Mouse (Mus musculus) midbrain, embryonic 10.5 days (tissue): ENCODE measurements around the gene Cadps. TPM values are rescaled to one million over a fixed set of nuclear protein-coding genes. Genes with fewer than 3 reads are reported as not detected.

ENCODE experiments used
- DNase-seq: peaks from one replicate; pipeline ENCODE4 v3.0.0-alpha.2; 2017; ENCODE audit warnings: low spot score
- H3K27ac ChIP-seq: fragments of 300-500 bp; sonication (generic); replicated peaks from 2 replicates; pipeline ENCODE4 v1.5.1; 2016; ENCODE audit warnings: mild to moderate bottlenecking
- H3K27me3 ChIP-seq: fragments of 300-500 bp; sonication (generic); 2 replicates; pipeline ENCODE4 v1.6.1; 2016; ENCODE audit warnings: low read depth, mild to moderate bottlenecking; ENCODE audit not compliant: poor library complexity, severe bottlenecking
- H3K36me3 ChIP-seq: fragments of 300-500 bp; sonication (generic); 2 replicates; pipeline ENCODE4 v1.6.1; 2016; ENCODE audit warnings: mild to moderate bottlenecking, moderate library complexity
- H3K4me1 ChIP-seq: fragments of 300-500 bp; sonication (generic); 2 replicates; pipeline ENCODE4 v1.6.1; 2016
- H3K4me3 ChIP-seq: fragments of 300-500 bp; sonication (generic); 2 replicates; pipeline ENCODE4 v1.5.1; 2016; ENCODE audit warnings: mild to moderate bottlenecking, moderate library complexity
- H3K9me3 ChIP-seq: fragments of 300-500 bp; sonication (generic); replicated peaks from 2 replicates; pipeline ENCODE4 v1.6.1; 2016; ENCODE audit warnings: mild to moderate bottlenecking
- WGBS: fragments of 180-500 bp; shearing (Covaris S2); methylation state at CpG from one replicate; pipeline ENCODE4 v1.1.7; 2016; 5-methylcytosine and 5-hydroxymethylcytosine counted together
- polyA plus RNA-seq: library from polyadenylated mRNA; unstranded; fragments of >200 nt; fragmentation: Nextera tagmentation; extraction: Ambion mirVana; gene quantifications from 2 replicates; pipeline ENCODE4 v1.2.1, GENCODE M21; 2016

Gene Cadps
- polyA plus RNA-seq, 1 experiment from 2014 or later, result 4.3 TPM

- Histone ChIP-seq H3K27me3 (no peaks in the 10 kb centered on the region), H3K4me3 (no peak overlapping the region), H3K27ac (no peak overlapping the region), H3K36me3 (no peaks in the 10 kb centered on the region), H3K9me3 (no peaks in the 10 kb centered on the region), H3K4me1 (peaks cover 10% of the 10 kb centered on the region)
- 86% methylated on average over 14 of the region's 14 CpGs for WGBS
- no peak for DNase-seq
These were observed 385.9 kb downstream of the Cadps start for GRCm38 (mm10) chr14:12436903-12437368.

GRCm38 (mm10) chr14:12428021-12428654, 394.7 kb downstream of the Cadps start:
- no peak overlapping the region for H3K27ac ChIP-seq
- no peaks in the 10 kb centered on the region for H3K4me1 ChIP-seq
- DNase-seq, result no peak
- H3K27me3 ChIP-seq, result no peaks in the 10 kb centered on the region
- 80% methylated on average over 8 of the region's 8 CpGs for WGBS
- no peak overlapping the region for H3K4me3 ChIP-seq
- H3K9me3 ChIP-seq, result no peaks in the 10 kb centered on the region
- no peaks in the 10 kb centered on the region for H3K36me3 ChIP-seq

GRCm38 (mm10) chr14:12425311-12425710, 397.6 kb downstream of the Cadps start:
- WGBS, result 71% methylated on average over 6 of the region's 6 CpGs
- H3K9me3 ChIP-seq, result no peaks in the 10 kb centered on the region

GRCm38 (mm10) chr14:12410276-12410675, 412.6 kb downstream of the Cadps start:
- no peak for DNase-seq
- Histone ChIP-seq H3K4me3 (no peak overlapping the region), H3K27me3 (peaks cover 45% of the 10 kb centered on the region), H3K36me3 (no peaks in the 10 kb centered on the region), H3K27ac (no peak overlapping the region), H3K4me1 (no peaks in the 10 kb centered on the region), H3K9me3 (no peaks in the 10 kb centered on the region)
- 88% methylated on average over 12 of the region's 12 CpGs for WGBS

More at GRCm38 (mm10) chr14:12425311-12425710, 397.6 kb downstream of the Cadps start:
- Histone ChIP-seq H3K27ac (no peak overlapping the region), H3K36me3 (no peaks in the 10 kb centered on the region), H3K4me3 (no peak overlapping the region), H3K4me1 (no peaks in the 10 kb centered on the region), H3K27me3 (0 out of 2 replicates have a peak, but pooled peaks cover 8% of the 10 kb centered on the region)
- DNase-seq, result no peak

- 89% methylated on average over 3 of the region's 3 CpGs for WGBS
- no peaks in the 10 kb centered on the region for H3K4me1 ChIP-seq
- H3K27ac ChIP-seq, result no peak overlapping the region
- no peaks in the 10 kb centered on the region for H3K36me3 ChIP-seq
- H3K4me3 ChIP-seq, result no peak overlapping the region
- DNase-seq, result no peak
- peaks cover 49% of the 10 kb centered on the region for H3K27me3 ChIP-seq
- no peaks in the 10 kb centered on the region for H3K9me3 ChIP-seq
These were observed 413.1 kb downstream of the Cadps start for GRCm38 (mm10) chr14:12409811-12410210.

- H3K9me3 ChIP-seq, result no peaks in the 10 kb centered on the region
- no peaks in the 10 kb centered on the region for H3K4me1 ChIP-seq
- H3K27me3 ChIP-seq, result peaks cover 81% of the 10 kb centered on the region
- H3K27ac ChIP-seq, result no peak overlapping the region
- no peak for DNase-seq
- 75% methylated on average over 10 of the region's 10 CpGs for WGBS
- H3K36me3 ChIP-seq, result no peaks in the 10 kb centered on the region
- H3K4me3 ChIP-seq, result no peak overlapping the region
These were observed 416.3 kb downstream of the Cadps start for GRCm38 (mm10) chr14:12406588-12406987.

GRCm38 (mm10) chr14:12405201-12405600, 417.7 kb downstream of the Cadps start:
- no peak for DNase-seq
- H3K4me1 ChIP-seq, result no peaks in the 10 kb centered on the region
- H3K36me3 ChIP-seq, result no peaks in the 10 kb centered on the region
- H3K27me3 ChIP-seq, result peaks cover 81% of the 10 kb centered on the region
- no peak overlapping the region for H3K27ac ChIP-seq
- 81% methylated on average over 5 of the region's 5 CpGs for WGBS
- no peak overlapping the region for H3K4me3 ChIP-seq
- no peaks in the 10 kb centered on the region for H3K9me3 ChIP-seq

- Histone ChIP-seq H3K27ac (no peak overlapping the region), H3K4me3 (no peak overlapping the region), H3K4me1 (no peaks in the 10 kb centered on the region), H3K9me3 (no peaks in the 10 kb centered on the region), H3K36me3 (no peaks in the 10 kb centered on the region), H3K27me3 (peaks cover 83% of the 10 kb centered on the region)
- DNase-seq, result no peak
- 88% methylated on average over 3 of the region's 3 CpGs for WGBS
These were observed 418.2 kb downstream of the Cadps start for GRCm38 (mm10) chr14:12404724-12405123.

GRCm38 (mm10) chr14:12404052-12404451, 418.8 kb downstream of the Cadps start:
- peaks cover 88% of the 10 kb centered on the region for H3K27me3 ChIP-seq
- 74% methylated on average over 3 of the region's 3 CpGs for WGBS

GRCm38 (mm10) chr14:12400116-12400515, 422.8 kb downstream of the Cadps start:
- Histone ChIP-seq H3K27ac (no peak overlapping the region), H3K4me1 (no peaks in the 10 kb centered on the region), H3K27me3 (peaks cover 100% of the 10 kb centered on the region), H3K4me3 (no peak overlapping the region), H3K36me3 (no peaks in the 10 kb centered on the region), H3K9me3 (no peaks in the 10 kb centered on the region)
- no peak for DNase-seq
- WGBS, result 84% methylated on average over 5 of the region's 5 CpGs

More at GRCm38 (mm10) chr14:12404052-12404451, 418.8 kb downstream of the Cadps start:
- Histone ChIP-seq H3K4me1 (no peaks in the 10 kb centered on the region), H3K4me3 (no peak overlapping the region), H3K27ac (no peak overlapping the region), H3K9me3 (no peaks in the 10 kb centered on the region), H3K36me3 (no peaks in the 10 kb centered on the region)
- DNase-seq, result no peak

GRCm38 (mm10) chr14:12397561-12397960, 425.3 kb downstream of the Cadps start:
- no peaks in the 10 kb centered on the region for H3K9me3 ChIP-seq
- DNase-seq, result no peak
- no peaks in the 10 kb centered on the region for H3K36me3 ChIP-seq
- WGBS, result 71% methylated on average over 3 of the region's 3 CpGs
- H3K4me3 ChIP-seq, result no peak overlapping the region
- H3K27ac ChIP-seq, result no peak overlapping the region
- peaks cover 24% of the 10 kb centered on the region for H3K4me1 ChIP-seq
- peaks cover 98% of the 10 kb centered on the region for H3K27me3 ChIP-seq

- Histone ChIP-seq H3K4me1 (peaks cover 56% of the 10 kb centered on the region), H3K27ac (no peak overlapping the region), H3K36me3 (no peaks in the 10 kb centered on the region), H3K4me3 (no peak overlapping the region), H3K9me3 (no peaks in the 10 kb centered on the region), H3K27me3 (peaks cover 98% of the 10 kb centered on the region)
- 48% methylated on average over 2 of the region's 2 CpGs for WGBS
- DNase-seq, result no peak
These were observed 428.6 kb downstream of the Cadps start for GRCm38 (mm10) chr14:12394318-12394717.

- H3K36me3 ChIP-seq, result no peaks in the 10 kb centered on the region
- no peak overlapping the region for H3K4me3 ChIP-seq
- H3K9me3 ChIP-seq, result no peaks in the 10 kb centered on the region
- 7% methylated on average over 12 of the region's 12 CpGs for WGBS
- H3K27me3 ChIP-seq, result peaks cover 98% of the 10 kb centered on the region
- H3K27ac ChIP-seq, result no peak overlapping the region
- H3K4me1 ChIP-seq, result peaks cover 65% of the 10 kb centered on the region
- peak; percentile 68 for DNase-seq
These were observed 429.5 kb downstream of the Cadps start for GRCm38 (mm10) chr14:12393271-12393861.
